Mouse (Mus musculus) stomach, embryonic 15.5 days (tissue): ENCODE results near the gene Flvcr1. TPM values are rescaled to one million over a fixed set of nuclear protein-coding genes. Genes with fewer than 3 reads are reported as not detected.

Experiments
- polyA plus RNA-seq: library from polyadenylated mRNA; unstranded; fragments of >200 nt; fragmentation: Nextera tagmentation; extraction: Ambion mirVana; gene quantifications from 2 replicates; pipeline ENCODE4 v1.2.1, GENCODE M21; 2015

Flvcr1 gene
- polyA plus RNA-seq, 1 experiment from 2014 or later: 6.4 TPM

Other genes with a start within 250 kb of the Flvcr1 start
- 10.6 and 12.9 TPM in 2 replicates for gene Rps6kc1, start 114.4 kb downstream of the Flvcr1 start, polyA plus RNA-seq
- 35.1 and 37.5 TPM in 2 replicates for gene Angel2, start 101.0 kb downstream of the Flvcr1 start, polyA plus RNA-seq
- gene Vash2, start 46.9 kb downstream of the Flvcr1 start, polyA plus RNA-seq: 18.5 and 20.1 TPM in 2 replicates
- gene Spata45, start 10.5 kb upstream of the Flvcr1 start, polyA plus RNA-seq: not detected in 2 replicates
- 11.8 and 15.1 TPM in 2 replicates for gene Tatdn3, start 36.8 kb upstream of the Flvcr1 start, polyA plus RNA-seq
- gene Nsl1, start 36.9 kb upstream of the Flvcr1 start, polyA plus RNA-seq: 18.3 and 18.6 TPM in 2 replicates
- 8.3 and 9.8 TPM in 2 replicates for gene Batf3, start 71.7 kb upstream of the Flvcr1 start, polyA plus RNA-seq
- not detected in 2 replicates for gene Fam71a, start 138.7 kb upstream of the Flvcr1 start, polyA plus RNA-seq
- gene Atf3, start 191.9 kb upstream of the Flvcr1 start, polyA plus RNA-seq: 4.2 and 4.4 TPM in 2 replicates